Mouse (Mus musculus): ENCODE measurements around the gene St6gal1. TPM values are rescaled to one million over a fixed set of nuclear protein-coding genes. Genes with fewer than 3 reads are reported as not detected.

Gene St6gal1
- polyA plus RNA-seq, 1 experiment from 2014 or later = 38.7 TPM

- H3K36me3 ChIP-seq = peaks cover 4% of the 10 kb centered on the region; the same call in 1 of the 2 replicates
- H3K9ac ChIP-seq = no peak overlapping the region
- 81% methylated on average over 15 of the region's 15 CpGs for WGBS
- no peak overlapping the region for H3K4me3 ChIP-seq
- no peak for ATAC-seq (ENCODE audit: low FRiP score)
- H3K27me3 ChIP-seq = no peaks in the 10 kb centered on the region
- H3K9me3 ChIP-seq (replicated peaks) = no peaks in the 10 kb centered on the region
- no peak overlapping the region for H3K4me2 ChIP-seq (replicated peaks)
- H3K27ac ChIP-seq = no peak overlapping the region
- 0 out of 2 replicates have a peak, but pooled peaks cover 2% of the 10 kb centered on the region for H3K4me1 ChIP-seq
Observed at GRCm38 (mm10) chr16:23284470-23285394, 60.2 kb downstream of the St6gal1 start.

- Histone ChIP-seq H3K36me3 (peaks cover 4% of the 10 kb centered on the region; the same call in 1 of the 2 replicates), H3K9me3 (replicated peaks) (no peaks in the 10 kb centered on the region), H3K27me3 (no peaks in the 10 kb centered on the region), H3K4me2 (replicated peaks) (no peak overlapping the region), H3K27ac (no peak overlapping the region), H3K9ac (no peak overlapping the region), H3K4me3 (no peak overlapping the region), H3K4me1 (0 out of 2 replicates have a peak, but pooled peaks cover 2% of the 10 kb centered on the region)
- WGBS = 86% methylated on average over 10 of the region's 11 CpGs
- no peak for ATAC-seq (ENCODE audit: low FRiP score)
Observed at GRCm38 (mm10) chr16:23286380-23287097, 62.0 kb downstream of the St6gal1 start.

DNA sequence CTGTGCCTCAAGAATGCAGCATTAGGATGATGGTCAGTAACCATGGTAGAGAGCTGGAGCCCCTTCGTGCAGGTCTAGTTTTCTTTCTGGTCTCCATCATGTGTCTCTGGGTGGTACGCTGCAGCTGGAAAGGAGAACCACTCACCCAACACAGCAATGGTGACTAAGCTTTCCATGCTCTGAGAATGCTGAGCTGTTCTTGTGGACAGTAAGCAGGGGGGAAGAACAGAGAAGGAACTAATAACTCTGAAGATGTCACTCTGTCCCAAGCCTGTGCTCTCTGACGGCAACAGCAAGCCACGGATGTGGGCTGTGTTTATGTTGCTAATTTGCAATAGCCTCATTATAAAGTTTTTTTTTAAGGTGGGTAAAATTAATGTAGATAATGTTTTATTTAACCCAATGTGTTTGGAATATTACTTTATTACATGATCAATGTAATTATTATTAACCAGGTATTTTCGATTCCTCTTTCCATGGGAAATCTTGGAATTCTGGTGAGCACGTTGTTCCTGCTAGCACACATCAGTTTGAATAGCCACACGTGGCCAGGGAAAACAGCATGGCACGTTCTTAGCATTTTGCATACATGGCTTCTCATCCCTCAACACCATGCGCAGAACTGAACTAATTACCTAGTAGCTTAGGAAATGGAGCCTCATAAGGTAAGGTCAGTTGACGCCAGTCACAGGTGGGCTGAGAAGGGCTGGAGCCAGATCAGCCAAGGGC is 62.9 kb downstream of the St6gal1 start:
- Histone ChIP-seq H3K27ac (no peak overlapping the region), H3K4me1 (0 out of 2 replicates have a peak, but pooled peaks cover 2% of the 10 kb centered on the region), H3K9me3 (replicated peaks) (no peaks in the 10 kb centered on the region), H3K4me3 (no peak overlapping the region), H3K27me3 (no peaks in the 10 kb centered on the region), H3K4me2 (replicated peaks) (no peak overlapping the region), H3K36me3 (peaks cover 4% of the 10 kb centered on the region; the same call in 1 of the 2 replicates), H3K9ac (no peak overlapping the region)
- no peak for ATAC-seq (ENCODE audit: low FRiP score)
- 93% methylated on average over 10 of the region's 10 CpGs for WGBS

GRCm38 (mm10) chr16:23288103-23288502 is 63.6 kb downstream of the St6gal1 start:
- Histone ChIP-seq H3K4me2 (replicated peaks) (no peak overlapping the region), H3K4me3 (no peak overlapping the region), H3K27me3 (no peaks in the 10 kb centered on the region), H3K9ac (no peak overlapping the region), H3K4me1 (0 out of 2 replicates have a peak, but pooled peaks cover 2% of the 10 kb centered on the region), H3K9me3 (replicated peaks) (no peaks in the 10 kb centered on the region), H3K36me3 (peaks cover 4% of the 10 kb centered on the region; the same call in 1 of the 2 replicates), H3K27ac (no peak overlapping the region)
- ATAC-seq (ENCODE audit: low FRiP score) = no peak
- 92% methylated on average over 9 of the region's 9 CpGs for WGBS

- Histone ChIP-seq H3K4me3 (no peak overlapping the region), H3K4me2 (replicated peaks) (no peak overlapping the region), H3K9ac (no peak overlapping the region), H3K27me3 (no peaks in the 10 kb centered on the region), H3K9me3 (replicated peaks) (no peaks in the 10 kb centered on the region), H3K36me3 (peaks cover 4% of the 10 kb centered on the region; the same call in 1 of the 2 replicates), H3K4me1 (0 out of 2 replicates have a peak, but pooled peaks cover 2% of the 10 kb centered on the region), H3K27ac (no peak overlapping the region)
- no peak for ATAC-seq (ENCODE audit: low FRiP score)
- 95% methylated on average over 6 of the region's 6 CpGs for WGBS
Observed at GRCm38 (mm10) chr16:23289424-23289823, 64.9 kb downstream of the St6gal1 start.

DNA sequence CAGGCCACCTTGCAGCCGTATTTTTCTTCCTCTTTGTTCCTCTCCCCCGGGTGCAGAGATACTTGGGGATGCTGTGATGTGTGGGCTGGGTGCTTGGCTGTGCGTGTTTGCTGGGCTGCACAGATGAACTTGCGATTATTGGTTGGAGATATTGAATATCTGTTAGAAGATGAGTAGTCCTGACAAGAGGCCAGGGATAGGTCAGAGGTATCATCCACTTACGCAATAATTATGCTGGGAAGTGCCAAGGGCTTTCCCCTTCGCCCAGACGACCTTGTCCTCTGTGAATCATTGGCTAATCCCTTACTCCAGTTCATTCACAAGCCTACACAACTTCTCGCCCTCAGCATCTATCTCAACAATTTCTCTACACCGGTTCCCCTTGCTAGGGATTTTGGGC is 65.6 kb downstream of the St6gal1 start:
- Histone ChIP-seq H3K9ac (no peak overlapping the region), H3K4me1 (0 out of 2 replicates have a peak, but pooled peaks cover 2% of the 10 kb centered on the region), H3K9me3 (replicated peaks) (no peaks in the 10 kb centered on the region), H3K4me2 (replicated peaks) (no peak overlapping the region), H3K36me3 (peaks cover 4% of the 10 kb centered on the region; the same call in 1 of the 2 replicates), H3K27me3 (no peaks in the 10 kb centered on the region), H3K27ac (no peak overlapping the region), H3K4me3 (no peak overlapping the region)
- ATAC-seq (ENCODE audit: low FRiP score) = no peak
- 86% methylated on average over 9 of the region's 9 CpGs for WGBS

DNA sequence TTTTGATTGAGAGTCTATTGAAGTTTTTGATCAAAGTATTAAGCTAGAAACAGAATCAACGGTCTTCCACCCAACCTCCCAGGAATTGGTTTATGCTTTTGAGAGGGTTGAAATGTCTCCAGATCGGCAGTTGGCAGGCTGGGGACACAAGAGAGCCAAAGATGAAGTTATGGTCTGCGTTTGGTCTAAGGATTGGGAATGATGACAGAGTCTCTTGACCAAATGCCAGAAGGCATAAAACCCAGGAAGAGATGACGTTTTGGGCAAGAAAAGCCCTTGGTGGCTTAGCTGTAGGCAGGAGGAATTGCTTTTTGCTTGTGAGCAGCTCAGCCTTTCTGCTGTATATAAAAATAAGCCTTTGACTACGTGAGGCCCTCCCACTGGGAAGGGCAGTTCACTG is 67.0 kb downstream of the St6gal1 start:
- Histone ChIP-seq H3K4me3 (no peak overlapping the region), H3K4me1 (no peaks in the 10 kb centered on the region), H3K27ac (no peak overlapping the region), H3K9me3 (replicated peaks) (no peaks in the 10 kb centered on the region), H3K4me2 (replicated peaks) (no peak overlapping the region), H3K27me3 (no peaks in the 10 kb centered on the region), H3K36me3 (peaks cover 8% of the 10 kb centered on the region; the same call in 1 of the 2 replicates), H3K9ac (no peak overlapping the region)
- no peak for ATAC-seq (ENCODE audit: low FRiP score)
- WGBS = 75% methylated on average over 5 of the region's 5 CpGs

DNA sequence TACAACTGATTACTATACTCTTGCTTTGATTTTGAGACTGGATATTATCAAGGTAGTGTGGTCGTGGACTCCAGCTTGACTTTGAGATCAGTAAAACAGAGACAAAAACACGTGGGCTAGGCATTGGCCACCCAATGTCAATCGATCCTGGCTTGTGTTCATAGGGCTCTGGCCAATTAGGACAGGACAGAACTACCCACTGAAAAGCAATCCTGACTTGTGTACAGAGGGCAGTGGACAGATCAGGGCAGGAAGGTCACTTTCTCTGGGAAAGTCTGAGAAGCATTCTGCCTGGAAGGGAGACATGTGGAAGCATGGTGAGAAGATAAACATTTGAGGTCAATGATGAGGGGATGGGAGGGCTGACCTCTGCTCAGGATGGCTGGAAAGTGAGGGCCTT is 69.7 kb downstream of the St6gal1 start:
- Histone ChIP-seq H3K9ac (no peak overlapping the region), H3K36me3 (0 out of 2 replicates have a peak, but pooled peaks cover 4% of the 10 kb centered on the region), H3K4me2 (replicated peaks) (no peak overlapping the region), H3K27me3 (no peaks in the 10 kb centered on the region), H3K4me1 (no peaks in the 10 kb centered on the region), H3K27ac (no peak overlapping the region), H3K9me3 (replicated peaks) (no peaks in the 10 kb centered on the region), H3K4me3 (no peak overlapping the region)
- no peak for ATAC-seq (ENCODE audit: low FRiP score)
- 72% methylated on average over 3 of the region's 3 CpGs for WGBS

DNA sequence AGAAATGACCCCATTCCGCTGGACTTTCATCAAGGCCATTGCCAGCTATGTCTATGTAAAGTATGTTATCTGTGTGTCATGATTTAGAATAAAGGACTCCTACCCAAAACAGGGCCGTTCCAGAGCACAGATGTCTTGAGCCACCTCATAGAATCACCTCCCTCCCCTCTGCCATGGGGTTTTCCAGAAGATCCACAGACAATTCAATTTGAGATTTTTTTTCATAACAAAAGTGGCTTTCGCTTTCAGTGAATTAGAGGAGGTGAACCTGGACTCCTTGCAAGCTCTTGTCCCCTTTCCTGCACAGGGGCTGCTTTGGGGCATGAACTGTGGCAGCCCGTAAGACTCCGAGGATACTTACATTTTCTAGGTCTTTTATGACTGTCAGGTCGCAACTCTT is 70.2 kb downstream of the St6gal1 start:
- H3K27me3 ChIP-seq = no peaks in the 10 kb centered on the region
- H3K27ac ChIP-seq = no peak overlapping the region
- 90% methylated on average over 6 of the region's 6 CpGs for WGBS
- H3K9me3 ChIP-seq (replicated peaks) = no peaks in the 10 kb centered on the region
- no peak for ATAC-seq (ENCODE audit: low FRiP score)
- no peak overlapping the region for H3K4me2 ChIP-seq (replicated peaks)
- no peak overlapping the region for H3K9ac ChIP-seq
- no peak overlapping the region for H3K4me3 ChIP-seq
- H3K4me1 ChIP-seq = no peaks in the 10 kb centered on the region
- H3K36me3 ChIP-seq = 0 out of 2 replicates have a peak, but pooled peaks cover 4% of the 10 kb centered on the region

- Histone ChIP-seq H3K27me3 (no peaks in the 10 kb centered on the region), H3K9ac (no peak overlapping the region), H3K4me1 (no peaks in the 10 kb centered on the region), H3K4me2 (replicated peaks) (no peak overlapping the region), H3K36me3 (0 out of 2 replicates have a peak, but pooled peaks cover 4% of the 10 kb centered on the region), H3K27ac (no peak overlapping the region), H3K4me3 (no peak overlapping the region), H3K9me3 (replicated peaks) (no peaks in the 10 kb centered on the region)
- ATAC-seq (ENCODE audit: low FRiP score) = no peak
- 86% methylated on average over 5 of the region's 5 CpGs for WGBS
Observed at GRCm38 (mm10) chr16:23295720-23296119, 71.2 kb downstream of the St6gal1 start.

DNA sequence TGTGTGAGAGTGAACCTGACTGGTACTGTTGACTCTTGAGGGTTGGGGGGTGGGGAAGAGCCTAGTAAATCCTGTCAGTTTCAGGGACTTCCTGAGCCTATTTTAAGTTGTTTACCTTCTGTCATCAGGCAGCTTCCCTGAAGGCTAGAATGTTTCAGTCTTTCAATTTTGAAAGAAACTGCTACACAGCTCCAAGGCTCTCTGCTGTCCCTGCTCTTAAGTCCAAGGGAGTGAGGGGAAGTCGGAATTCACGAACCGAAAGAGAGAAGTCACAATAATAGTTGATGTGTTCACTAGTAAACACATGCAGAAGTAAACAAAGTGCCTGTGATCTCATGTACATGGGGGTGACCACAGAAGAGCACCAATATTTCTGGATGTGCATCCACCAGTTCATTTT is 72.2 kb downstream of the St6gal1 start:
- no peaks in the 10 kb centered on the region for H3K4me1 ChIP-seq
- no peak overlapping the region for H3K4me2 ChIP-seq (replicated peaks)
- H3K27ac ChIP-seq = no peak overlapping the region
- no peaks in the 10 kb centered on the region for H3K27me3 ChIP-seq
- H3K4me3 ChIP-seq = no peak overlapping the region
- H3K9me3 ChIP-seq (replicated peaks) = no peaks in the 10 kb centered on the region
- 93% methylated on average over 3 of the region's 3 CpGs for WGBS
- no peak for ATAC-seq (ENCODE audit: low FRiP score)
- 0 out of 2 replicates have a peak, but pooled peaks cover 4% of the 10 kb centered on the region for H3K36me3 ChIP-seq
- H3K9ac ChIP-seq = no peak overlapping the region
